Mouse (Mus musculus) limb, embryonic 15.5 days (tissue): Measurements from ENCODE around the gene Hmgn1. TPM values are rescaled to one million over a fixed set of nuclear protein-coding genes. Genes with fewer than 3 reads are reported as not detected.
"Not testable (repeated sequence)": the region's sequence is repeated elsewhere in the genome, so short reads cannot be mapped to it uniquely, and the experiment has no call there.

ENCODE experiments used
- ATAC-seq: fragments of 200-750 bp; cut with Nextera tagmentation; 2 replicates; pipeline ENCODE4 v1.8.0; 2017; ENCODE audit warnings: low read depth, moderate TSS enrichment; ENCODE audit not compliant: insufficient number of reproducible peaks, low FRiP score, low TSS enrichment
- H3K27ac ChIP-seq: fragments of 300-500 bp; sonication (generic); 2 replicates; pipeline ENCODE4 v1.5.1; 2015; ENCODE audit warnings: moderate library complexity, mild to moderate bottlenecking, inconsistent platforms
- H3K27me3 ChIP-seq: fragments of 300-500 bp; sonication (generic); 2 replicates; pipeline ENCODE4 v1.6.1; 2015; ENCODE audit warnings: inconsistent platforms
- H3K36me3 ChIP-seq: fragments of 300-500 bp; sonication (generic); 2 replicates; pipeline ENCODE4 v1.6.1; 2015; ENCODE audit warnings: inconsistent platforms
- H3K4me1 ChIP-seq: fragments of 300-500 bp; sonication (generic); 2 replicates; pipeline ENCODE4 v1.6.1; 2015; ENCODE audit warnings: inconsistent platforms
- H3K4me2 ChIP-seq: fragments of 300-500 bp; sonication (generic); 2 replicates; pipeline ENCODE4 v1.6.1; 2015; ENCODE audit warnings: mild to moderate bottlenecking, inconsistent platforms
- H3K4me3 ChIP-seq: fragments of 300-500 bp; sonication (generic); 2 replicates; pipeline ENCODE4 v1.5.1; 2015; ENCODE audit warnings: mild to moderate bottlenecking, inconsistent platforms
- H3K9ac ChIP-seq: fragments of 300-500 bp; sonication (generic); 2 replicates; pipeline ENCODE4 v1.6.1; 2015; ENCODE audit warnings: inconsistent platforms
- H3K9me3 ChIP-seq: fragments of 300-500 bp; sonication (generic); 2 replicates; pipeline ENCODE4 v1.6.1; 2016; ENCODE audit warnings: inconsistent platforms
- WGBS: fragments of 180-500 bp; shearing (Covaris S2); methylation state at CpG from one replicate; pipeline ENCODE4 v1.1.7; 2015; 5-methylcytosine and 5-hydroxymethylcytosine counted together
- polyA plus RNA-seq: library from polyadenylated mRNA; unstranded; fragments of >200 nt; fragmentation: Nextera tagmentation; extraction: Ambion mirVana; gene quantifications from 2 replicates; pipeline ENCODE4 v1.2.1, GENCODE M21; 2015

The Hmgn1 gene
- polyA plus RNA-seq, 1 experiment from 2014 or later, result 582 TPM

DNA sequence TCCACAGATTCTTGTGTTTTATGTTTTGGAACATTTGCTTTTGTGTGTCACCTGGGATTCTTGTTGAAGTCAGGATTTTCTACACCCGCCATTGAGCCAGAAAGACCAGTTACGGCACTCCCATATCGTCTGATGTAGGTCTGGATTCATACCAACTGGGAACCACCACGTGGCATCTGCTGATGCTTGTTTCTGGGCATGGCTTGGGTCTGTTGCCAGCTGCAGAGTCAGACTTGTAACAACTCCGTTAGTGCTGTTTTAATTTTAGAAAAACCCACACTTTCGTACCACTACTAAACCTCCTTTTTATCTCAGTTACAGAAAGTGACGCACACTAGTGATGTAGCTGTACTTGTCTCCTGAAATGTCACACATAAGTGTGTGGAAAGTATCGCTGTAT lies 28.5 kb upstream of the Hmgn1 start:
- Histone ChIP-seq H3K27ac (peak overlapping the region; percentile 47; the same call in 1 of the 2 replicates), H3K36me3 (peaks cover 13% of the 10 kb centered on the region; the same call in 1 of the 2 replicates), H3K4me1 (peaks cover 18% of the 10 kb centered on the region), H3K9ac (no peak overlapping the region), H3K4me2 (no peak overlapping the region), H3K27me3 (no peaks in the 10 kb centered on the region), H3K4me3 (no peak overlapping the region), H3K9me3 (no peaks in the 10 kb centered on the region)
- no peak for ATAC-seq
- WGBS, result 71% methylated on average over 8 of the region's 8 CpGs

DNA sequence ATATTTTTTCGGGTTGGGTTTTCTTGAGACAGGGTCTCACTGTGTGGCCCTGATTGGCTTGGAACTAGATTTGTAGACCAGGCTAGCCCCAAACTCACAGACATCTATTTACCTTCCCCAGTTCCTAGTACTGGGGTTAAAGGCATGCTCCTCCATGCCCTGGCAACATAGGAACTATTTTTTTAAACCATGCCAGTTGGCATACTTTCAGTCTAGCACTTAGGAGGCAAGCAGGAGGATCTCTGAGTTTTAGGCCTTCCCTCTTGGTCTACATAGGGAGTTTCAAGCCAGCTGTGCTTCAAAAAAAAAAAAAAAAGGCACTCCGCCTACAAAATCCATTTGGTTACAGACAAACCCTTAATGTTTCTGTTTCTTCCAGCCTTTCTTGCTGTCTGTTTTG lies 26.9 kb upstream of the Hmgn1 start:
- Histone ChIP-seq H3K9ac (no peak overlapping the region), H3K4me1 (peaks cover 10% of the 10 kb centered on the region), H3K4me3 (no peak overlapping the region), H3K36me3 (peaks cover 13% of the 10 kb centered on the region; the same call in 1 of the 2 replicates), H3K9me3 (no peaks in the 10 kb centered on the region), H3K27me3 (no peaks in the 10 kb centered on the region), H3K27ac (no peak overlapping the region), H3K4me2 (no peak overlapping the region)
- WGBS, result 92% methylated on average over 2 of the region's 2 CpGs
- no peak for ATAC-seq

DNA sequence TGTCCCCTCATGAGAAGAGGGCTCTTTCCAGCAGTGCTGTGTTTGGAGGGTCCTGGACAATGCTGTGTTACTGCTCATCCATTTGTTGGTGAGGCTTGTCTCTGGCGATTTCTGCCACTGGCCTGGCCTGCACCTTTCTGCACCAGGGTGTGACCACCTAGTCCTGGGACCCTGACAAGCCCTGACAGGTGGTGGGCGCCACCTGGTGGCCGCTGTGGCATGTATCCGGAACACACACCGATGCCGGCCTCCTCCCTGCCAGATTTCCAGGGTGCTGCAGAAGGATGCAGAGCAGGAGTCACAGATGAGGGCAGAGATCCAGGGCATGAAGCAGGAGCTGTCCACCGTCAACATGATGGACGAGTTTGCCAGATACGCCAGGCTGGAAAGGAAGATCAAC lies 24.0 kb upstream of the Hmgn1 start:
- Histone ChIP-seq H3K4me2 (no peak overlapping the region), H3K27ac (no peak overlapping the region; the same call in 1 of the 2 replicates), H3K4me3 (no peak overlapping the region), H3K4me1 (peaks cover 9% of the 10 kb centered on the region), H3K27me3 (no peaks in the 10 kb centered on the region), H3K36me3 (peaks cover 10% of the 10 kb centered on the region; the same call in 1 of the 2 replicates), H3K9ac (no peak overlapping the region), H3K9me3 (no peaks in the 10 kb centered on the region)
- ATAC-seq, result 0 out of 2 replicates have a peak, but pooled peaks have one; percentile 52
- WGBS, result 17% methylated on average over 9 of the region's 9 CpGs

DNA sequence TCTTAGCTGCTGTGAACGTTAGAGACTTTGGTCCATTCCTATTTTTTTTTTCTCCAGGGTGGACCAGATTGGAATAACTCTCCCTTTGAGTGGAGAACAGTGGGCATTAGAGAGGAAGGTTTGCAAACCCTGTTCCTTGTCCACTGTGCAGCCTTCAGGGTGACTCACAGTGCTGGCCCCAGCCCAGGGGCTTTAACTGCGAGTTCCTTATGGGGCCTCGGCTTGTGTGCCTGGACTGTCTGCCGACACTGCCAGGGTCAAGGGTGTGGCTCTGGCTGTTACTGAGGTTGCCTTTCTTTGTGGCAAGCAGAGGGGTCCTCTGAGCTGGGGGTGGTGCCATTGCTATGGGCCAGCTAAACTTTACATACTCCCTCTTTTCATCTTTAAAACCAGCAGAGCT lies 23.5 kb upstream of the Hmgn1 start:
- 67% methylated on average over 4 of the region's 4 CpGs for WGBS
- Histone ChIP-seq H3K36me3 (peaks cover 10% of the 10 kb centered on the region; the same call in 1 of the 2 replicates), H3K4me1 (peaks cover 14% of the 10 kb centered on the region), H3K4me3 (no peak overlapping the region), H3K9me3 (no peaks in the 10 kb centered on the region), H3K27me3 (no peaks in the 10 kb centered on the region), H3K4me2 (no peak overlapping the region), H3K27ac (no peak overlapping the region; the same call in 1 of the 2 replicates), H3K9ac (0 out of 2 replicates have a peak overlapping the region, but pooled peaks have one; percentile 10)
- no peak for ATAC-seq

DNA sequence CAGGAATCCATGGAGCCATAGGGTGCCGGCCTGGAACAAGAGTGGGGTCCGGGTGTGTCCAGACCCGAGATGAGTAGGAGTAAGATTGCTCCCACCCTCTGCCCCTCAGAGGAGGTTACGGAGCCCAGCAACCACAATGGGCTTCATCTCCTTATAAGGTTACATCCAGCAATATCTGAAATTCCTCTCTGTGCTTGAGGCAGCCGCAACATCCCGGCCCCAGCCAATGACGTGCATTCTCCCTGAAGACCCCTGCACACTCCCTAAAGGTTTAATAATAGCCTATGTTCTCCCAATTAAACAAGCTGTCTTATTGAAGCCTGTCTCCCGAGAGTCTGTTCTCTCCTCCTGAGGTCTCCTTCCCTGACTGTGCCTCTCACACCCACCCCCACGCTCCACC lies 21.8 kb upstream of the Hmgn1 start:
- Histone ChIP-seq H3K9me3 (no peaks in the 10 kb centered on the region), H3K9ac (no peak overlapping the region), H3K4me1 (peaks cover 20% of the 10 kb centered on the region), H3K36me3 (0 out of 2 replicates have a peak, but pooled peaks cover 7% of the 10 kb centered on the region), H3K27ac (no peak overlapping the region), H3K4me3 (no peak overlapping the region), H3K27me3 (no peaks in the 10 kb centered on the region), H3K4me2 (no peak overlapping the region)
- no peak for ATAC-seq
- 65% methylated on average over 9 of the region's 9 CpGs for WGBS

DNA sequence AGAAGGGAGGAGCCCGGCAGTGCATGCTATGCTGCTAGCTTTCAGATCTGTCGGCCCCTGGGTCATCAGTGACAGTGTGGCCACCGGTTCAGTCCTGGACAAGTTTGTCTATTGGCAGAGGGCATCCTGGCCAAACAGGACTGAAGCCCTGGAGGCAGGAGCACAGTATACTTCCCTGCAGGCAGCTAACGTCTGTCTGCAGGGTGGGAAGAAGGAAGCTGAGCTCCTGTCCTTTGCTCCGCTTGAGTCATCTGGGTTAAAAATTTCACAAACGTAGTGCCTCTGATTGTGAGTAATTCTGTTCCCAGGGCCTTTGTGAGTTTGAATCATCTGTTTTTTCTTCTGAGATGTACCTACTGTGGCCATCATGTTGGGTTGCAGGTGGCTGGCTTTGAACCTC lies 21.3 kb upstream of the Hmgn1 start:
- Histone ChIP-seq H3K27ac (no peak overlapping the region), H3K4me2 (no peak overlapping the region), H3K4me3 (no peak overlapping the region), H3K9ac (no peak overlapping the region), H3K27me3 (no peaks in the 10 kb centered on the region), H3K36me3 (0 out of 2 replicates have a peak, but pooled peaks cover 7% of the 10 kb centered on the region), H3K9me3 (no peaks in the 10 kb centered on the region), H3K4me1 (peaks cover 20% of the 10 kb centered on the region)
- 77% methylated on average over 6 of the region's 6 CpGs for WGBS
- no peak for ATAC-seq

DNA sequence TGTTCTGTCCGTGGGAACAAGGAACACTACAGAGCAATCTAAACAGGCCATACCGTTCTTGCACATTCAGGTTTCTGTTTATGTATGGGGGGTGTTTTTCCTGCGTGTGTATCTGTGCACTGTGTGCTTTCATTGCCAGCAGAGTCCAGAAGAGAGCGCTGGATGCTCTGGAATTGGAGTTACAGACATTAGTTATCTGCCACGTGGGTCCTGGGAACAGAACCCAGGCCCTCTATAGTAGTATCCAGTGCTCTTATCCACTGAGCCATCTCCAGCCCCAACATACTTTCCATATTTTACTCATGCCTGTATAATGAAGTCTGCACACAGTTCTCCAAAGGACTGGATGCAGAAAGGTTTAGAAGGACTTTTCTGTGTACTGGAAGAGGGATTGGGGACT lies 18.3 kb upstream of the Hmgn1 start:
- WGBS, result 1% methylated on average over 5 of the region's 5 CpGs
- peak overlapping the region; percentile 77 for H3K4me3 ChIP-seq
- peak overlapping the region; percentile 58 for H3K9ac ChIP-seq
- no peaks in the 10 kb centered on the region for H3K36me3 ChIP-seq
- 0 out of 2 replicates have a peak overlapping the region, but pooled peaks have one; percentile 28 for H3K27ac ChIP-seq
- H3K27me3 ChIP-seq, result no peaks in the 10 kb centered on the region
- H3K4me1 ChIP-seq, result peaks cover 13% of the 10 kb centered on the region
- H3K9me3 ChIP-seq, result no peaks in the 10 kb centered on the region
- no peak for ATAC-seq
- H3K4me2 ChIP-seq, result peak overlapping the region; percentile 81

DNA sequence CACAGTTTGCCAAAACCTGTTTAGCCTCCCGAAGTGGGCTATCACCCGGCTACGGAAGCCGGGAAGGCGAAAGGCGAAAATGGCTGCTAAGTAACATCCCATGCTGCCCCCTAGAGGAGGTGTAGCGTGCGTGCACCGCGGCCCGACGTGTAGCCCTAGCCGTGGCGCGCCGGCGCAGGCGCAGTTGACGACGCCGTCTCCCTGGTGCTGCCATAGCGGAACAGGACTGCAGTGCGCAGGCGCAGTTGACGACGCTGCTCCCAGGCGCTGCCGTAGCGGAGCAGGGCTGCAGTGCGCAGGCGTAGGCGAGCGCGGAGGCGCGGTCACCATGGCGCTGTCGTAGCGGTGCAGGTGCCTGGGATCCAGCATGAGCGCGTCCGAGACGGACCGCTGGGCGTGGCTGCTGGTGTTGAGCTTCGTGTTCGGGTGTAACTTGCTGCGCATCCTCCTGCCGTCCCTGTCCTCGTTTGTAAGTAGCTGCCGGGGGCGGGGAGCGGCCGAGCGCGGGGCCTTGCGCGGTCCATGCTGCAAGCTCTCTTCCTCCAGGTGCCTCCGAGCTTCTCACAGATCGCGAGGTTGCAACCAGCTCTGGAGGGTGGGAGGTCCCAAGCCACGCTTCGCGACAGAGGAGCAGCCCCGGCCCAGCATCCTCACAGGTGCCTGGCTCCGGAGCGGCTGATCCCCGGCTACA lies 17.7 kb upstream of the Hmgn1 start, which contains the start of gene Wrb:
Wrb (plus strand) TSS at position 298 of the 691 bp plus-strand sequence.
- H3K27ac ChIP-seq, result peak within 1 kb of the TSS; percentile 28; the same call in 1 of the 2 replicates
- under 1% methylated on average over 68 of the region's 68 CpGs for WGBS
- H3K4me1 ChIP-seq, result peaks cover 13% of the 10 kb centered on the region
- ATAC-seq, result peak; percentile 95
- H3K4me3 ChIP-seq, result peak within 1 kb of the TSS; percentile 77
- H3K36me3 ChIP-seq, result no peaks in the 10 kb centered on the region
- H3K9me3 ChIP-seq, result no peaks in the 10 kb centered on the region
- peak within 1 kb of the TSS; percentile 81 for H3K4me2 ChIP-seq
- H3K27me3 ChIP-seq, result no peaks in the 10 kb centered on the region
- H3K9ac ChIP-seq, result peak within 1 kb of the TSS; percentile 58

DNA sequence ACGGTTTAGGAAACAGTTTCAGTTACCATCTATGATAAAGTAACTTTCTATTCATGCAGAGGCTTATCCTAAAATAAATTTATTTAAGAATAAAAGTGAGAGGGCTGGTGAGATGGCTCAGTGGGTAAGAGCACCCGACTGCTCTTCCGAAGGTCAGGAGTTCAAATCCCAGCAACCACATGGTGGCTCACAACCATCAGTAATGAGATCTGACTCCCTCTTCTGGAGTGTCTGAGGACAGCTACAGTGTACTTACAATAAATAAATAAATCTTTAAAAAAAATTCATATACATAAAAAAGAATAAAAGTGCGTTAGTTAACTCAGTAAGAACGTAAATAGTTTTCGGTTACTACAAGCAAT lies 17.2 kb upstream of the Hmgn1 start:
- not testable (repeated sequence) for H3K9ac ChIP-seq, H3K36me3 ChIP-seq, H3K9me3 ChIP-seq, H3K27ac ChIP-seq, H3K27me3 ChIP-seq
- Histone ChIP-seq H3K4me2 (peak overlapping the region; percentile 8; the same call in 1 of the 2 replicates), H3K4me3 (peak overlapping the region; percentile 77), H3K4me1 (peaks cover 13% of the 10 kb centered on the region)
- 29% methylated on average over 6 of the region's 6 CpGs for WGBS
- 0 out of 2 replicates have a peak, but pooled peaks have one; percentile 6 for ATAC-seq

DNA sequence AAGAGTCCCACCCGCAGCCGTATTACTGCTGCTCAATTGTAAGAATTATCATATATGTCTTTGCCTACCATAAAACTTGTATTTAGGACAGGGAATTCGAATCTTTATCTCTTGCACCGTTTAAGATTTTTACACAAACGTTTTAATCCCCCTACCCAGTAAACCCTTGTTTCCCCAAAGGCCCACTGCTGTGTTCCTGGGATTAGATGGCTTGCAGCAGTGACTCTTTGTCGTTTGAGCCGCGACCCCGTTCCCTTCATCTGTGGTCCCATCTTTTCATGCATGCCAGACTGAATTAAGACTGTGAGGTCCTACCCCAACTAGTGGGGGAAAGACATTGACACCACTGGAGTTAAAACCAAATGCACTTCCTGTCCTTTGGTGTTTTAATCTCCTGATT lies 937 bp upstream of the Hmgn1 start:
- peaks cover 20% of the 10 kb centered on the region for H3K4me1 ChIP-seq
- no peaks in the 10 kb centered on the region for H3K9me3 ChIP-seq
- H3K4me3 ChIP-seq, result peak overlapping the region; percentile 95
- H3K27me3 ChIP-seq, result no peaks in the 10 kb centered on the region
- H3K36me3 ChIP-seq, result peaks cover 24% of the 10 kb centered on the region
- no peak for ATAC-seq
- H3K4me2 ChIP-seq, result peak overlapping the region; percentile 67
- WGBS, result 2% methylated on average over 9 of the region's 9 CpGs
- H3K27ac ChIP-seq, result peak overlapping the region; percentile 97
- peak overlapping the region; percentile 47; the same call in 1 of the 2 replicates for H3K9ac ChIP-seq

DNA sequence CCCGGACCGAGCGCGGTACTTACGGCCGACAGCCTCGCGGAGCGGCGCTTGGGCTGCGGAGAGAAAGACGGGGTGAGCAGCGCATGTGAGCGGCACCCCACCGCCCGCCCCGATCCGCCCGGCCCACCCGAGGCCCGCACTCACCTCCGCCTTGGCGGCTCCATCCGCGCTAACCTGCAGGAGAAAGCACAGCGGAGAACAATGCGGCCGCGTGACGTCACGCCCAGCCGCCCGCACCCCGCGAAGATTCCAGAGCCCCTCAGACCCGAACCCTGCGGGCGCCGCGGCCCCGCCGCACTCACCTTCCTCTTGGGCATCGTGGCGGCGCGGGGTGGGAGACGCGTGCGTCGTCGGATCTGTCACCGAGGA lies 257 bp downstream of the Hmgn1 start:
- H3K27me3 ChIP-seq, result no peaks in the 10 kb centered on the region
- ATAC-seq, result peak; percentile 50
- H3K36me3 ChIP-seq, result peaks cover 34% of the 10 kb centered on the region
- peak overlapping the region; percentile 67 for H3K4me2 ChIP-seq
- WGBS, result under 1% methylated on average over 43 of the region's 52 CpGs
- peak overlapping the region; percentile 95 for H3K4me3 ChIP-seq
- H3K4me1 ChIP-seq, result peaks cover 20% of the 10 kb centered on the region
- H3K9me3 ChIP-seq, result no peaks in the 10 kb centered on the region
- H3K27ac ChIP-seq, result peak overlapping the region; percentile 97
- peak overlapping the region; percentile 90 for H3K9ac ChIP-seq

DNA sequence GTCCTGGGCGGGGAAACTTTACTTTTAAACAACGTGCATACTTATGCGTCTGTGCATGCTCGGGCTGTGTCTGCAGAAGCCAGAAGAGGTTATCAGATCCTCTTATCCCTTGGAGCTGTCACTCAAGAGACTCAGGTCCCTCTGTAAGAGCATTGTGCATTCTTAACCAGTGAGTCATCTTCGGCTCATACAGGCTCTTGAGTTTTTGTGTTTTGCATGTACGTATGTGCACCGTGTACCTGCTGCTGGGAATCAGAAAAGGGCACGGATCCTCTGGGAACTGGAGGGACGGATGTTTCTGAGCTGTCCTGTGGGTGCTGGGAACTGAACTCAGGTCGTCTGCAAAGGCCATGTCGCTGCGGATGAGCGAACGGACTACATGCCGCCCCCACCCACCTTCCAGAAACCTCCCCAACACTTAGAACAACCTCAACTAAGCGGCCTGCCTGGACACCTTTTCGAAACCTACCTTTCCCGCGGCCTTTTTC lies 801 bp downstream of the Hmgn1 start:
- Histone ChIP-seq H3K4me2 (peak overlapping the region; percentile 67), H3K9me3 (no peaks in the 10 kb centered on the region), H3K27me3 (no peaks in the 10 kb centered on the region), H3K27ac (peak overlapping the region; percentile 97), H3K4me1 (peaks cover 20% of the 10 kb centered on the region), H3K36me3 (peaks cover 35% of the 10 kb centered on the region), H3K4me3 (peak overlapping the region; percentile 95), H3K9ac (peak overlapping the region; percentile 90)
- WGBS, result 2% methylated on average over 19 of the region's 19 CpGs
- ATAC-seq, result no peak
